Mouse (Mus musculus) midbrain, embryonic 12.5 days (tissue): ENCODE measurements around the gene Dnmt3l. TPM values are rescaled to one million over a fixed set of nuclear protein-coding genes. Genes with fewer than 3 reads are reported as not detected.

Source experiments
- polyA plus RNA-seq: library from polyadenylated mRNA; unstranded; fragments of >200 nt; fragmentation: Nextera tagmentation; extraction: Ambion mirVana; gene quantifications from 2 replicates; pipeline ENCODE4 v1.2.1, GENCODE M21; 2016

Dnmt3l gene
- polyA plus RNA-seq, 1 experiment from 2014 or later, result not detected

Other genes with a start within 250 kb of the Dnmt3l start
- not detected in 2 replicates for gene Gm9639, start 246.9 kb upstream of the Dnmt3l start, polyA plus RNA-seq
- not detected in 2 replicates for gene Gm19668, start 242.8 kb upstream of the Dnmt3l start, polyA plus RNA-seq
- not detected in 2 replicates for gene Gm9507, start 230.1 kb upstream of the Dnmt3l start, polyA plus RNA-seq
- gene Gm2696, start 227.3 kb upstream of the Dnmt3l start, polyA plus RNA-seq, result not detected in 2 replicates
- not detected in 2 replicates for gene Krtap10-4, start 214.9 kb upstream of the Dnmt3l start, polyA plus RNA-seq
- not detected in 2 replicates for gene Krtap10-10, start 206.0 kb upstream of the Dnmt3l start, polyA plus RNA-seq
- gene Gm36176, start 195.1 kb upstream of the Dnmt3l start, polyA plus RNA-seq, result not detected in 2 replicates
- gene Gm10318, start 189.1 kb upstream of the Dnmt3l start, polyA plus RNA-seq, result not detected in 2 replicates
- not detected in 2 replicates for gene Gm3285, start 180.0 kb upstream of the Dnmt3l start, polyA plus RNA-seq
- 5.3 and 5.6 TPM in 2 replicates for gene Lrrc3, start 139.4 kb upstream of the Dnmt3l start, polyA plus RNA-seq
- gene Trpm2, start 71.4 kb upstream of the Dnmt3l start, polyA plus RNA-seq, result 1.2 and 1.5 TPM in 2 replicates
- 32.0 and 32.9 TPM in 2 replicates for gene 1810043G02Rik, start 63.4 kb upstream of the Dnmt3l start, polyA plus RNA-seq
- gene Pfkl, start 31.9 kb upstream of the Dnmt3l start, polyA plus RNA-seq, result 104 and 116 TPM in 2 replicates
- 0.17 and 0.35 TPM in 2 replicates for gene Aire, start 1.7 kb downstream of the Dnmt3l start, polyA plus RNA-seq
- 1.2 and 1.4 TPM in 2 replicates for gene Icosl, start 27.4 kb downstream of the Dnmt3l start, polyA plus RNA-seq
- gene D10Jhu81e, start 127.8 kb downstream of the Dnmt3l start, polyA plus RNA-seq, result 21.8 and 24.1 TPM in 2 replicates
- 22.5 and 25.5 TPM in 2 replicates for gene Pwp2, start 143.2 kb downstream of the Dnmt3l start, polyA plus RNA-seq
- 21.7 and 26.2 TPM in 2 replicates for gene Trappc10, start 202.7 kb downstream of the Dnmt3l start, polyA plus RNA-seq